In the genomic region with DNA sequence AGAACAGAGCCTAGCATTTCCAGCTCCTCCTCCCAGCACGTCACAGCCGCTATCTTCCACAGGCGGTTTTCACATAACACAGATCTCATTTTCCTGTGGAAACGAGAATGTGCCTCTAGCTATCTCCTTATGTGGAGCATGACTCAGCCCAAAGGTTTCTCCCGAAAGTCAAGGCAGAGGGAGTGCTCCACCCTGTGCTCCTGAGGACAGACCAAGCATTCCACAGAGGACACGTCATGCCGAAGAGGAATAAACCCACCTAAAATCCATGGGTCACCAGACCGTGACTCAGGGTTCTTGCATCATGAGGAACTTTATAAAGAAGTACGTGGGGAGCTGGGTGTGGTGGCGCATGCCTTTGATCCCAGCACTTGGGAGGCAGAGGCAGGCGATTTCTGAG, we compare ENCODE assay signal across 11 mouse cellular contexts. TPM values are rescaled to one million over a fixed set of nuclear protein-coding genes. Genes with fewer than 3 reads are reported as not detected.
DNase-seq lines count a peak whose midpoint lies in the region; TF ChIP-seq lines count a peak whose summit lies in the region.
"Had no signal": no experiment of that assay in that cellular context is flagged by ENCODE, and none has a peak within 500 bp of the region (broad histone marks: within the 10 kb centered on the region; RNA-seq: fewer than 3 reads in every experiment).

No protein-coding gene starts in this region.

- 83% methylated on average over 11 of the region's 11 CpGs for WGBS in kidney, adult 2 months

- TF ChIP-seq CTCF in kidney, adult 2 months (conservative IDR thresholded peaks at IDR 0.05; ENCODE audit: insufficient read depth, insufficient read length, low read depth, low read length) = no peak

- no peaks in the 10 kb centered on the region for H3K27me3 ChIP-seq in kidney, adult 2 months (replicated peaks; ENCODE audit: control insufficient read depth, insufficient read depth, low read length)
- H3K27me3 ChIP-seq: forebrain, embryonic 12.5 days had no signal

- H3K36me3 ChIP-seq in kidney, adult 2 months (ENCODE audit: control insufficient read depth, insufficient read depth, low read length) = peaks cover 5% of the 10 kb centered on the region

- H3K27ac ChIP-seq in kidney, adult 2 months (ENCODE audit: insufficient read depth, low read depth, low read length) = no peak overlapping the region
- H3K27ac ChIP-seq: forebrain, embryonic 12.5 days; hindbrain, embryonic 14.5 days had no signal

- H3K4me1 ChIP-seq in kidney, adult 2 months (ENCODE audit: control insufficient read depth, insufficient read depth, low read length) = no peaks in the 10 kb centered on the region
- H3K4me1 ChIP-seq: forebrain, embryonic 12.5 days had no signal

- H3K4me3 ChIP-seq in kidney, adult 2 months (ENCODE audit: insufficient read depth, low read depth, low read length) = no peak overlapping the region
- H3K4me3 ChIP-seq: forebrain, embryonic 12.5 days had no signal

- intact Hi-C loops in heart, postnatal 10 days (cut with DNase I) = no loop called here

- peak; percentile 24 to 28 for DNase-seq in frontal cortex, postnatal 36 days (ENCODE audit: low spot score in 2 of 2)
- no peak for DNase-seq in frontal cortex, postnatal 14 days (ENCODE audit: low spot score in 2 of 2)
- peak; percentile 25 for DNase-seq in lung, postnatal 36 days
- DNase-seq in lung, postnatal 4 days = no peak
- peak; percentile 94 for DNase-seq in ZHBTc4 (ENCODE audit: low read depth, low spot score)
- DNase-seq in heart, postnatal 10 days = peak; percentile 13 to 14
- no peak for DNase-seq in kidney, adult 2 months
- no peak for DNase-seq in kidney, postnatal 4 days

- TF ChIP-seq POLR2A in kidney, adult 2 months (IDR thresholded peaks at IDR 0.05; ENCODE audit: low read depth, low read length) = no peak

RNA-seq across cellular contexts. Expression of a gene that starts 24.2 kb away (rescaled TPM):
- total RNA-seq in heart, postnatal 10 days (2021) = 100 to 1,000 TPM; 140 to 142 TPM
- 136 TPM in 2 replicates for polyA plus RNA-seq in kidney, adult 2 months (2012; rRNA removed)

RNA-seq across cellular contexts. Expression of a gene that starts 40.2 kb away (rescaled TPM):
- total RNA-seq in heart, postnatal 10 days (2021) = 10 to 100 TPM; 25.7 to 26.1 TPM
- polyA plus RNA-seq in kidney, adult 2 months (2012; rRNA removed) = 13.5 and 15.3 TPM in 2 replicates

RNA-seq across cellular contexts. Expression of a gene that starts 44.3 kb away (rescaled TPM):
- 10 to 100 TPM; 39.0 to 53.0 TPM for total RNA-seq in heart, postnatal 10 days (2021)
- polyA plus RNA-seq in kidney, adult 2 months (2012; rRNA removed) = 45.6 and 47.1 TPM in 2 replicates

RNA-seq across cellular contexts. Expression of a gene that starts 51.3 kb away (rescaled TPM):
- total RNA-seq in heart, postnatal 10 days (2021) = 10 to 100 TPM; 20.3 to 24.3 TPM
- polyA plus RNA-seq in kidney, adult 2 months (2012; rRNA removed) = 16.3 and 18.5 TPM in 2 replicates

RNA-seq across cellular contexts. Expression of a gene that starts 57.7 kb away (rescaled TPM):
- total RNA-seq in heart, postnatal 10 days (2021) = 1 to 10 TPM; 9.6 to 9.9 TPM
- 0.19 and 3.1 TPM in 2 replicates for polyA plus RNA-seq in kidney, adult 2 months (2012; rRNA removed)
- total RNA-seq: midbrain, postnatal 0 days had no signal

Comparison
In these comparisons a context has a peak if more than half of its experiments do, and no peak if none do; other contexts are left out.
1. DNase-seq: peak in frontal cortex, postnatal 36 days (2 of 2), lung, postnatal 36 days (single experiment), ZHBTc4 (single experiment) and heart, postnatal 10 days (2 of 2); none in frontal cortex, postnatal 14 days (0 of 2), lung, postnatal 4 days (0 of 2), kidney, adult 2 months (single experiment) and kidney, postnatal 4 days (0 of 2).